Mouse (Mus musculus): ENCODE results near the gene Ubl4b. TPM values are rescaled to one million over a fixed set of nuclear protein-coding genes. Genes with fewer than 3 reads are reported as not detected.

Ubl4b gene
- polyA plus RNA-seq, 1 experiment, result not detected

GRCm38 (mm10) chr3:107571205-107571604 lies 16.3 kb upstream of the Ubl4b start:
- Histone ChIP-seq H3K27me3 (replicated peaks) (peaks cover 50% of the 10 kb centered on the region), H3K9me3 (no peaks in the 10 kb centered on the region), H3K4me1 (peaks cover 28% of the 10 kb centered on the region), H3K36me3 (replicated peaks; ENCODE audit: low read length) (no peaks in the 10 kb centered on the region), H3K4me3 (replicated peaks) (no peak overlapping the region)
- TF ChIP-seq FLI1 (IDR thresholded peaks at IDR 0.05; ENCODE audit: low read length), result no peak
- no peak for TF ChIP-seq GATA1 (IDR thresholded peaks at IDR 0.05; ENCODE audit: borderline replicate concordance, low read length)

- Histone ChIP-seq H3K27me3 (replicated peaks) (peaks cover 59% of the 10 kb centered on the region), H3K4me1 (peaks cover 43% of the 10 kb centered on the region), H3K36me3 (replicated peaks; ENCODE audit: low read length) (no peaks in the 10 kb centered on the region), H3K4me3 (replicated peaks) (no peak overlapping the region), H3K9me3 (no peaks in the 10 kb centered on the region)
- no peak for TF ChIP-seq GATA1 (IDR thresholded peaks at IDR 0.05; ENCODE audit: borderline replicate concordance, low read length)
- TF ChIP-seq FLI1 (IDR thresholded peaks at IDR 0.05; ENCODE audit: low read length), result no peak
These were observed 13.8 kb upstream of the Ubl4b start for GRCm38 (mm10) chr3:107568721-107569120.

- H3K4me1 ChIP-seq, result peaks cover 50% of the 10 kb centered on the region
These were observed 12.9 kb upstream of the Ubl4b start for GRCm38 (mm10) chr3:107567766-107568165.

GRCm38 (mm10) chr3:107565331-107565730 lies 10.5 kb upstream of the Ubl4b start:
- Histone ChIP-seq H3K36me3 (replicated peaks; ENCODE audit: low read length) (no peaks in the 10 kb centered on the region), H3K9me3 (no peaks in the 10 kb centered on the region), H3K27me3 (replicated peaks) (peaks cover 61% of the 10 kb centered on the region), H3K4me1 (peaks cover 56% of the 10 kb centered on the region), H3K4me3 (replicated peaks) (no peak overlapping the region)
- TF ChIP-seq FLI1 (IDR thresholded peaks at IDR 0.05; ENCODE audit: low read length) (no peak), GATA1 (IDR thresholded peaks at IDR 0.05; ENCODE audit: borderline replicate concordance, low read length) (no peak)

More at GRCm38 (mm10) chr3:107567766-107568165, 12.9 kb upstream of the Ubl4b start:
- no peaks in the 10 kb centered on the region for H3K9me3 ChIP-seq
- H3K4me3 ChIP-seq (replicated peaks), result no peak overlapping the region
- no peaks in the 10 kb centered on the region for H3K36me3 ChIP-seq (replicated peaks; ENCODE audit: low read length)
- H3K27me3 ChIP-seq (replicated peaks), result peaks cover 55% of the 10 kb centered on the region
- TF ChIP-seq GATA1 (IDR thresholded peaks at IDR 0.05; ENCODE audit: borderline replicate concordance, low read length) (no peak), FLI1 (IDR thresholded peaks at IDR 0.05; ENCODE audit: low read length) (no peak)

- Histone ChIP-seq H3K27me3 (replicated peaks) (peaks cover 56% of the 10 kb centered on the region), H3K4me1 (peaks cover 60% of the 10 kb centered on the region), H3K36me3 (replicated peaks; ENCODE audit: low read length) (no peaks in the 10 kb centered on the region), H3K4me3 (replicated peaks) (no peak overlapping the region), H3K9me3 (no peaks in the 10 kb centered on the region)
- no peak for TF ChIP-seq FLI1 (IDR thresholded peaks at IDR 0.05; ENCODE audit: low read length)
- TF ChIP-seq GATA1 (IDR thresholded peaks at IDR 0.05; ENCODE audit: borderline replicate concordance, low read length), result no peak
These were observed 9.0 kb upstream of the Ubl4b start for GRCm38 (mm10) chr3:107563880-107564279.

- TF ChIP-seq GATA1 (IDR thresholded peaks at IDR 0.05; ENCODE audit: borderline replicate concordance, low read length) (no peak), FLI1 (IDR thresholded peaks at IDR 0.05; ENCODE audit: low read length) (no peak)
- H3K36me3 ChIP-seq (replicated peaks; ENCODE audit: low read length), result no peaks in the 10 kb centered on the region
- H3K27me3 ChIP-seq (replicated peaks), result peaks cover 55% of the 10 kb centered on the region
- H3K9me3 ChIP-seq, result no peaks in the 10 kb centered on the region
- H3K4me1 ChIP-seq, result peaks cover 47% of the 10 kb centered on the region
- no peak overlapping the region for H3K4me3 ChIP-seq (replicated peaks)
These were observed 7.7 kb upstream of the Ubl4b start for GRCm38 (mm10) chr3:107562591-107562990.

- Histone ChIP-seq H3K9me3 (no peaks in the 10 kb centered on the region), H3K36me3 (replicated peaks; ENCODE audit: low read length) (no peaks in the 10 kb centered on the region), H3K4me3 (replicated peaks) (no peak overlapping the region), H3K4me1 (peaks cover 44% of the 10 kb centered on the region), H3K27me3 (replicated peaks) (peaks cover 55% of the 10 kb centered on the region)
- TF ChIP-seq FLI1 (IDR thresholded peaks at IDR 0.05; ENCODE audit: low read length) (no peak), GATA1 (IDR thresholded peaks at IDR 0.05; ENCODE audit: borderline replicate concordance, low read length) (no peak)
These were observed 7.2 kb upstream of the Ubl4b start for GRCm38 (mm10) chr3:107562104-107562503.

- peaks cover 66% of the 10 kb centered on the region for H3K27me3 ChIP-seq (replicated peaks)
- TF ChIP-seq GATA1 (IDR thresholded peaks at IDR 0.05; ENCODE audit: borderline replicate concordance, low read length) (no peak), FLI1 (IDR thresholded peaks at IDR 0.05; ENCODE audit: low read length) (no peak)
- H3K9me3 ChIP-seq, result no peaks in the 10 kb centered on the region
- H3K36me3 ChIP-seq (replicated peaks; ENCODE audit: low read length), result no peaks in the 10 kb centered on the region
- no peak overlapping the region for H3K4me3 ChIP-seq (replicated peaks)
- peaks cover 37% of the 10 kb centered on the region for H3K4me1 ChIP-seq
These were observed 4.3 kb upstream of the Ubl4b start for GRCm38 (mm10) chr3:107559183-107559582.

- Histone ChIP-seq H3K4me1 (peaks cover 37% of the 10 kb centered on the region), H3K27me3 (replicated peaks) (peaks cover 70% of the 10 kb centered on the region), H3K9me3 (no peaks in the 10 kb centered on the region), H3K4me3 (replicated peaks) (no peak overlapping the region), H3K36me3 (replicated peaks; ENCODE audit: low read length) (no peaks in the 10 kb centered on the region)
- TF ChIP-seq FLI1 (IDR thresholded peaks at IDR 0.05; ENCODE audit: low read length) (no peak), GATA1 (IDR thresholded peaks at IDR 0.05; ENCODE audit: borderline replicate concordance, low read length) (no peak)
These were observed 3.9 kb upstream of the Ubl4b start for GRCm38 (mm10) chr3:107558740-107559139.

- no peak for TF ChIP-seq GATA1 (IDR thresholded peaks at IDR 0.05; ENCODE audit: borderline replicate concordance, low read length)
- Histone ChIP-seq H3K4me1 (peaks cover 11% of the 10 kb centered on the region), H3K4me3 (replicated peaks) (no peak overlapping the region), H3K27me3 (replicated peaks) (peaks cover 79% of the 10 kb centered on the region), H3K9me3 (no peaks in the 10 kb centered on the region), H3K36me3 (replicated peaks; ENCODE audit: low read length) (no peaks in the 10 kb centered on the region)
These were observed 4.3 kb downstream of the Ubl4b start for GRCm38 (mm10) chr3:107550409-107551049.

All from megakaryocyte, embryonic 14.5 days (primary cell).